In genomic region chr5:122274785-122275184, GRCm38 (mm10) we compare ENCODE assay signal across 8 mouse cellular contexts. TPM values are rescaled to one million over a fixed set of nuclear protein-coding genes. Genes with fewer than 3 reads are reported as not detected.
DNase-seq lines count a peak whose midpoint lies in the region; ATAC-seq and TF ChIP-seq lines count a peak whose summit lies in the region.

No protein-coding gene starts in this region.

- H3K36me3 ChIP-seq in hindbrain, embryonic 10.5 days, result no peaks in the 10 kb centered on the region
- H3K36me3 ChIP-seq in hindbrain, embryonic 13.5 days, result no peaks in the 10 kb centered on the region
- H3K36me3 ChIP-seq in liver, embryonic 16.5 days (ENCODE audit: control insufficient read depth, insufficient read depth), result no peaks in the 10 kb centered on the region
- no peaks in the 10 kb centered on the region for H3K36me3 ChIP-seq in stomach, postnatal 0 days (ENCODE audit: control insufficient read depth, insufficient read depth, low read length)

- TF ChIP-seq EP300 in stomach, postnatal 0 days (optimal IDR thresholded peaks at IDR 0.05), result no peak

- no peak overlapping the region for H3K4me2 ChIP-seq in hindbrain, embryonic 13.5 days
- no peak overlapping the region for H3K4me2 ChIP-seq in liver, embryonic 16.5 days (ENCODE audit: low read depth, low read length)
- no peak overlapping the region for H3K4me2 ChIP-seq in stomach, postnatal 0 days (replicated peaks; ENCODE audit: low read depth)

- H3K4me1 ChIP-seq in hindbrain, embryonic 10.5 days (replicated peaks), result peaks cover 13% of the 10 kb centered on the region
- H3K4me1 ChIP-seq in hindbrain, embryonic 13.5 days (replicated peaks), result peaks cover 6% of the 10 kb centered on the region; the same call in 1 of the 2 replicates
- peaks cover 6% of the 10 kb centered on the region for H3K4me1 ChIP-seq in liver, embryonic 16.5 days (ENCODE audit: control insufficient read depth, low read depth, low read length)
- no peaks in the 10 kb centered on the region for H3K4me1 ChIP-seq in stomach, postnatal 0 days (replicated peaks; ENCODE audit: control insufficient read depth, insufficient read depth)

- no peak for TF ChIP-seq CTCF in stomach, postnatal 0 days (IDR thresholded peaks at IDR 0.05; ENCODE audit: low read depth)

- H3K9ac ChIP-seq in hindbrain, embryonic 13.5 days, result no peak overlapping the region
- no peak overlapping the region for H3K9ac ChIP-seq in liver, embryonic 16.5 days (ENCODE audit: low read depth, low read length)
- no peak overlapping the region for H3K9ac ChIP-seq in stomach, postnatal 0 days (ENCODE audit: low read length)

- no peak overlapping the region for H3K4me3 ChIP-seq in hindbrain, embryonic 10.5 days
- H3K4me3 ChIP-seq in hindbrain, embryonic 13.5 days, result no peak overlapping the region
- no peak overlapping the region for H3K4me3 ChIP-seq in liver, embryonic 16.5 days (ENCODE audit: low read depth, low read length)
- no peak overlapping the region for H3K4me3 ChIP-seq in stomach, postnatal 0 days (ENCODE audit: low read depth, low read length)

- WGBS in hindbrain, embryonic 10.5 days, result 23% methylated on average over 5 of the region's 5 CpGs
- WGBS in hindbrain, embryonic 13.5 days, result 23% methylated on average over 5 of the region's 5 CpGs
- 13% methylated on average over 5 of the region's 5 CpGs for WGBS in liver, embryonic 16.5 days (ENCODE audit: insufficient replicate concordance)
- WGBS in stomach, postnatal 0 days, result 29% methylated on average over 5 of the region's 5 CpGs

- no peak for ATAC-seq in hindbrain, embryonic 13.5 days (ENCODE audit: low FRiP score)
- peak; percentile 80 for ATAC-seq in liver, embryonic 16.5 days (ENCODE audit: low read depth)
- ATAC-seq in stomach, postnatal 0 days (ENCODE audit: low FRiP score, low TSS enrichment), result peak; percentile 82

- no peaks in the 10 kb centered on the region for H3K9me3 ChIP-seq in hindbrain, embryonic 10.5 days
- H3K9me3 ChIP-seq in hindbrain, embryonic 13.5 days, result no peaks in the 10 kb centered on the region
- H3K9me3 ChIP-seq in liver, embryonic 16.5 days (replicated peaks; ENCODE audit: control insufficient read depth, low read length), result no peaks in the 10 kb centered on the region
- no peaks in the 10 kb centered on the region for H3K9me3 ChIP-seq in stomach, postnatal 0 days (ENCODE audit: control insufficient read depth, low read length)

- H3K27ac ChIP-seq in hindbrain, embryonic 10.5 days, result peak overlapping the region; percentile 2
- no peak overlapping the region for H3K27ac ChIP-seq in hindbrain, embryonic 13.5 days
- peak overlapping the region; percentile 67 for H3K27ac ChIP-seq in liver, embryonic 16.5 days (ENCODE audit: low read length)
- H3K27ac ChIP-seq in stomach, postnatal 0 days (replicated peaks), result no peak overlapping the region

- peak; percentile 31 for DNase-seq in hindbrain, embryonic 10.5 days (ENCODE audit: low spot score)
- DNase-seq in embryo, embryonic 10.5 days (ENCODE audit: low spot score), result peak; percentile 53
- peak; percentile 84 for DNase-seq in stomach, postnatal 0 days (ENCODE audit: low spot score)
- DNase-seq in urinary bladder, postnatal 25 days (ENCODE audit: low spot score), result no peak
- no peak for DNase-seq in left cerebral cortex, adult 9 months (ENCODE audit: low spot score in 2 of 2)
- no peak for DNase-seq in ovary, postnatal 10 days (ENCODE audit: low spot score)

- H3K27me3 ChIP-seq in hindbrain, embryonic 10.5 days (ENCODE audit: insufficient read depth, poor library complexity, severe bottlenecking), result no peaks in the 10 kb centered on the region
- no peaks in the 10 kb centered on the region for H3K27me3 ChIP-seq in hindbrain, embryonic 13.5 days
- H3K27me3 ChIP-seq in liver, embryonic 16.5 days (ENCODE audit: control insufficient read depth, insufficient read depth, low read depth, low read length), result no peaks in the 10 kb centered on the region
- no peaks in the 10 kb centered on the region for H3K27me3 ChIP-seq in stomach, postnatal 0 days (ENCODE audit: control insufficient read depth, insufficient read depth, low read length)

RNA-seq across cellular contexts. Expression of gene Pptc7, which starts 9.4 kb away (rescaled TPM):
- 6.5 and 8.4 TPM in 2 replicates for polyA plus RNA-seq in hindbrain, embryonic 10.5 days (2016; fragmentation: Nextera tagmentation; extraction: Ambion mirVana)
- polyA plus RNA-seq in hindbrain, embryonic 13.5 days (2015; fragmentation: Nextera tagmentation; extraction: Ambion mirVana), result 8.0 and 8.3 TPM in 2 replicates
- polyA plus RNA-seq in liver, embryonic 16.5 days (2015; fragmentation: Nextera tagmentation; extraction: Ambion mirVana), result 3.4 and 4.1 TPM in 2 replicates
- polyA plus RNA-seq in stomach, postnatal 0 days (2015; fragmentation: Nextera tagmentation; extraction: Ambion mirVana), result 7.8 and 8.2 TPM in 2 replicates

RNA-seq across cellular contexts. Expression of gene Tctn1, which starts 10.5 kb away (rescaled TPM):
- polyA plus RNA-seq in hindbrain, embryonic 10.5 days (2016; fragmentation: Nextera tagmentation; extraction: Ambion mirVana), result 5.2 and 6.0 TPM in 2 replicates
- polyA plus RNA-seq in hindbrain, embryonic 13.5 days (2015; fragmentation: Nextera tagmentation; extraction: Ambion mirVana), result 5.9 and 6.6 TPM in 2 replicates
- 0.74 and 0.78 TPM in 2 replicates for polyA plus RNA-seq in liver, embryonic 16.5 days (2015; fragmentation: Nextera tagmentation; extraction: Ambion mirVana)
- 2.3 TPM in 2 replicates for polyA plus RNA-seq in stomach, postnatal 0 days (2015; fragmentation: Nextera tagmentation; extraction: Ambion mirVana)

Comparison
In these comparisons a context has a peak if more than half of its experiments do, and no peak if none do; other contexts are left out.
1. H3K27ac ChIP-seq: peak in hindbrain, embryonic 10.5 days (single experiment) and liver, embryonic 16.5 days (single experiment); none in hindbrain, embryonic 13.5 days (single experiment) and stomach, postnatal 0 days (single experiment).
2. DNase-seq: peak in hindbrain, embryonic 10.5 days (single experiment), embryo, embryonic 10.5 days (single experiment) and stomach, postnatal 0 days (single experiment); none in urinary bladder, postnatal 25 days (single experiment), left cerebral cortex, adult 9 months (0 of 2) and ovary, postnatal 10 days (single experiment).